Mouse (Mus musculus): Measurements from ENCODE around the gene Tead1.
A peak's percentile ranks its signal among the peaks of the same experiment; 100 is the strongest.
"Not testable (repeated sequence)": the region's sequence is repeated elsewhere in the genome, so short reads cannot be mapped to it uniquely, and the experiment has no call there.

The Tead1 gene

GRCm38 (mm10) chr7:112868551-112869465, 189.7 kb downstream of the Tead1 start:
- peak; percentile 79 for DNase-seq

- no peak for DNase-seq
These were observed 192.6 kb downstream of the Tead1 start for GRCm38 (mm10) chr7:112871752-112872151.

GRCm38 (mm10) chr7:112872435-112873196, 193.5 kb downstream of the Tead1 start:
- DNase-seq, result no peak

- no peak for DNase-seq
These were observed 197.0 kb downstream of the Tead1 start for GRCm38 (mm10) chr7:112876128-112876527.

GRCm38 (mm10) chr7:112883791-112884274, 204.7 kb downstream of the Tead1 start:
- peak; percentile 24 for DNase-seq

- no peak for DNase-seq
These were observed 206.4 kb downstream of the Tead1 start for GRCm38 (mm10) chr7:112885546-112885945.

- DNase-seq, result no peak
These were observed 212.8 kb downstream of the Tead1 start for GRCm38 (mm10) chr7:112891883-112892282.

GRCm38 (mm10) chr7:112892595-112892994, 213.5 kb downstream of the Tead1 start:
- no peak for DNase-seq

- no peak for DNase-seq
These were observed 217.2 kb downstream of the Tead1 start for GRCm38 (mm10) chr7:112896363-112896762.

GRCm38 (mm10) chr7:112901710-112902109, 222.6 kb downstream of the Tead1 start:
- DNase-seq, result no peak

- DNase-seq, result no peak
These were observed 227.7 kb downstream of the Tead1 start for GRCm38 (mm10) chr7:112906848-112907247.

- DNase-seq, result no peak
These were observed 228.3 kb downstream of the Tead1 start for GRCm38 (mm10) chr7:112907468-112907867.

- no peak for DNase-seq
These were observed 230.0 kb downstream of the Tead1 start for GRCm38 (mm10) chr7:112909164-112909563.

GRCm38 (mm10) chr7:112912969-112913368, 233.9 kb downstream of the Tead1 start:
- no peak for DNase-seq

GRCm38 (mm10) chr7:112915571-112915970, 236.5 kb downstream of the Tead1 start:
- DNase-seq, result no peak

- no peak for DNase-seq
These were observed 238.6 kb downstream of the Tead1 start for GRCm38 (mm10) chr7:112917613-112918278.

GRCm38 (mm10) chr7:112918279-112918991, 239.3 kb downstream of the Tead1 start:
- no peak for DNase-seq

- peak; percentile 67 for DNase-seq
These were observed 240.7 kb downstream of the Tead1 start for GRCm38 (mm10) chr7:112919845-112920244.

- DNase-seq, result no peak
These were observed 243.7 kb downstream of the Tead1 start for GRCm38 (mm10) chr7:112922801-112923200.

- no peak for DNase-seq
These were observed 244.6 kb downstream of the Tead1 start for GRCm38 (mm10) chr7:112923712-112924111.

- DNase-seq, result no peak
These were observed 251.6 kb downstream of the Tead1 start for GRCm38 (mm10) chr7:112930669-112931068.

- not testable (repeated sequence) for DNase-seq
These were observed 256.8 kb downstream of the Tead1 start for GRCm38 (mm10) chr7:112935876-112936275.

Measured in lung, postnatal 14 days (tissue).